Mouse (Mus musculus): Measurements from ENCODE around the gene Vsnl1.

Vsnl1 gene

GRCm38 (mm10) chr12:11436497-11437265, at the start of gene Vsnl1:
Gene Vsnl1 (minus strand): TSS chr12:11436613.
- no peak for DNase-seq (ENCODE audit: low read depth, low spot score)

DNA sequence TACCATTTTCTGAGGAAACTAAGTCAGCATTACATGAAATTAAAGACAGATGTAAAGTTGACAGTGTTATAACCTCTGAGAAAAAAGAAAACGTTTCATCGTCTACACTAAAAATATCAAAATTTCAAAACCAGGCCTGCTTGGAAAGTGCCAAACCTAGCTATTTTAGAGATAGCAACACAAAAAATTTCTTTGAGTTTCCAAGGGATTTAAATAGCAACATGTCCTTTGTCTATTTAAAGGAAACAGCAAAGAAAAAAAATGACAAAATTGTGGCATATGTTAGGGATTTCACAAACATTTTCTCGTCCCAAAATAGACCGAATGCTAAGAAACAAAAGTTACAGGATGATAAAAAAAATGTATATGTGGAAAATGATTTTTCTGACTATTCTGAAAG, 20.2 kb upstream of the Vsnl1 start:
- no peak for DNase-seq (ENCODE audit: low read depth, low spot score)

GRCm38 (mm10) chr12:11456213-11456612, 19.8 kb upstream of the Vsnl1 start:
- DNase-seq (ENCODE audit: low read depth, low spot score), result no peak

- DNase-seq (ENCODE audit: low read depth, low spot score), result no peak
These were observed 19.3 kb upstream of the Vsnl1 start, which contains the start of gene Rad51ap2 for GRCm38 (mm10) chr12:11455549-11456194. Gene Rad51ap2 (plus strand): TSS chr12:11456079.

- DNase-seq (ENCODE audit: low read depth, low spot score), result no peak
These were observed 17.7 kb upstream of the Vsnl1 start for GRCm38 (mm10) chr12:11454146-11454545.

- DNase-seq (ENCODE audit: low read depth, low spot score), result no peak
These were observed 1.6 kb upstream of the Vsnl1 start for GRCm38 (mm10) chr12:11437907-11438447.

DNA sequence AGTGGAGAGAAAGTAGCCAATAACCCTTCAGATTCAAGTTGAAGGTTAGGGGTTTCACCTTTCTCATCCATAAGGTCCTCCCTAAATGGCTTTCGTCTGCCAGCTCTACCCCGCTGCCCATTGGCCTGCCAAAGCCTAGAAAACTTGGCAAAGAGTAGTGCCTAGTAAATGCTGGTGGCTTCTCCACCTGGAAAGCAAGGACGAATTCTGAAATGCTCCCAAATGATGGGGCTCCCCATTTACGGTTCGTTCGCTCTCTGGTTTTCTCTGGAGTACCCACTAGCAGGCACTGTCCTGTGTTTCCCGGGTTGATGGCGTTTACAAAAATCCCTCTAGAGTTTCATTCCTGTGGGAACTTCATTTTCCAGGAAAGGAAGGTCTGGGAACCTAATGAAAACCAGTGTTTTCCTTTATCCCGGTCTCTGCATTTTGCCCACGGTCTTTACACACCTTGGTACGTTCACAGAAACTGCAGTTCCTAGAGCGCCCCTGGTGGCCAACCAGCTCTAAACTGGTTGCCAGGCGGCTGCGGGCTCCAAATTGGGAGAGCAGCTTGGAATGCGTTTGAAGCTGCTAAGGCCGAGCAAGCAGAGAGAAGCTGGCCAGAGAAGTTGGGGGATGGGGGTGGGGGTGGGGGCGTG, 973 bp upstream of the Vsnl1 start:
- DNase-seq (ENCODE audit: low read depth, low spot score), result no peak

DNA sequence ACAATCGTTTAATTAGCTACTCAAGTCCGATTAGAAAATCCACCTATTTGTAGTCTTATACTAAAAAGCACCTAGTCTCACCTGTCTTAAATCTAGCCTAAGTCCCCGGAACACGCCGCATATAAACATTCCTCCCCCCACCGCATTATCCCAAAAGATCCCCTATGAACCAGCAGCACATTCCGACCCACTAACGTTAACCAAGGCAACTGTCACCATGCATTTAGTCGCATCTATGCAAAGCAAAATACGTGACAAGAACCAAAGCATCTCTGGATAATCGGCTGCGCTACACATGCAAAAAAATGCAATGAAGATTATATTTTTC, 426 bp downstream of the Vsnl1 start:
- DNase-seq (ENCODE audit: low read depth, low spot score), result no peak

- no peak for DNase-seq (ENCODE audit: low read depth, low spot score)
These were observed 979 bp downstream of the Vsnl1 start for GRCm38 (mm10) chr12:11435246-11436022.

- DNase-seq (ENCODE audit: low read depth, low spot score), result no peak
These were observed 2.0 kb downstream of the Vsnl1 start for GRCm38 (mm10) chr12:11434446-11434845.

- DNase-seq (ENCODE audit: low read depth, low spot score), result no peak
These were observed 2.7 kb downstream of the Vsnl1 start for GRCm38 (mm10) chr12:11433716-11434115.

GRCm38 (mm10) chr12:11433126-11433525, 3.3 kb downstream of the Vsnl1 start:
- DNase-seq (ENCODE audit: low read depth, low spot score), result no peak

- no peak for DNase-seq (ENCODE audit: low read depth, low spot score)
These were observed 9.0 kb downstream of the Vsnl1 start for GRCm38 (mm10) chr12:11427396-11427795.

DNA sequence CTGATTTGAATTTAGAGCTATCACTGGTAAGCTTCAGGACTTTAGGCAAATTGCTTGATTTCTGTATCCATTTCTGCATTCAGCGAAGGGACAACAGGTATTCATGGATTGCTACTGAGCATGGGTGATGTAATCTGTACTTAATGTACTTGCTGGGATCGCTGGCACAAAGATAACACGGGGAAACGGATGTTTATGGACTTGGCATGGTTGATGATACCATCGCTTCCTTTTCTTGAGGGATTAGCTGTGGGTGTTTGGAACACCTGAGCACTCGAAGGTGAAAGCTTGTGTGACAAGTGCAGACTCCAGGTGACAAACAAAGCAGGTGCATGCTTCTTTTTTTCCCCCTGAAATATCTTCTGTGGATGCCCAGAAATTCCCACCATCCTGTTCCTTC, 18.3 kb downstream of the Vsnl1 start:
- no peak for DNase-seq (ENCODE audit: low read depth, low spot score)

GRCm38 (mm10) chr12:11407679-11408078, 28.7 kb downstream of the Vsnl1 start:
- DNase-seq (ENCODE audit: low read depth, low spot score), result no peak

DNA sequence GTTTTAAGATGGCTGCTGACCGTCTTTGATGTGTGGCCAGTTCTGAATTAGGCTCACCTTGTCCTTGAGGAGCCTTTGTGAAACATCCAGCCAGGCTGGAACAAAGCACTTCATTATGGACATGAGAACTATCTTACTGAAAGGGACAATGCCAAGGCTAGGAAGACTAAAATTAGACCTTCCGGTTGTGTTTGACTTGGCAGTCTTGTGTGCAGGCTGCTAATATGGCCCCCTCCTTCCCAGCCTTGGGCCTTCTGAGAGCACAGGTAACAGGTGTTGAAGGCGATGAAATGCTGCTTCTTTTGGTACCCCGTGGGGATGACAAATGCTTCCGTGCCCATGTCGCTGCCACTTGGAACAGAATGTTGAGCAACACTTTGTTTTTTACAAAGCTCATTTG, 37.6 kb downstream of the Vsnl1 start:
- no peak for DNase-seq (ENCODE audit: low read depth, low spot score)

DNA sequence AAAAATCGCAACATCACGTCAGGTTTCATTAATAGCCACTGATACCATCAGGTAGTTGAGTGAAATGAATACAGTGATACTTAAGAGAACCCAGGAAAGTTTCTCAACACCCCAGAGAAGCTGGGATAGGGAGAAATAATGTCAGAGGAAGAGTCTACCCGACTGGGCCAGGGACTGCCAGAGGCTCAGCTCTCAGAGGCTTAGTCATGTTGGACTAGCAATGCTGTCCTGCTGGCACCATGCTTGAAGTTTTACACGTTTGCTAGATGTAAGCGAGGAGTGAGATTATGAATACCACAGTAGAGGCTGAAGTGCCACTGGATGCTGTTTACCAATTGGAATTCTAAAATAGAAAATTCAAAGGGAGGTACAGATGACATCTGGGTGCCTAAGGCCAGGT, 39.4 kb downstream of the Vsnl1 start:
- DNase-seq (ENCODE audit: low read depth, low spot score), result no peak

- DNase-seq (ENCODE audit: low read depth, low spot score), result no peak
These were observed 40.9 kb downstream of the Vsnl1 start for GRCm38 (mm10) chr12:11395470-11395869.

DNA sequence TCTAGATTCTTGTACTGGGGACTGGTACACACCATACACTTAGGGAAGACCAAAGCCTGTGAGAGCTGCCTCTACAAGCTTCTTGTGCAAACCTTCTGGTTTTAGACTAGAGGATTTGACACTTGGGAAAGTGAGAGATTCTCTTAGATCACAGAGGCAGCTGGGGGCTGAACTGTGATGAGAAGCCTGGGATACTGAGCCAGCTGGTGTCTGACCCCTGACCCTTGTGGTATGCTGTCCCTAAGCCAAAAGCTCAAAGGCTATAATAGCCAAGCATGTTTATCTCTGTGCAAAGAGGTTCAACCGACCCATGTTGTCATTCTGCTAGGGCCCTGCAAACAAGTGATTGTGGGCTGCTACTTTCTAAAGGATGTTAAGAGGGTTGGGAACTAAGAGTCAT, 43.9 kb downstream of the Vsnl1 start:
- DNase-seq (ENCODE audit: low read depth, low spot score), result peak; percentile 60

DNA sequence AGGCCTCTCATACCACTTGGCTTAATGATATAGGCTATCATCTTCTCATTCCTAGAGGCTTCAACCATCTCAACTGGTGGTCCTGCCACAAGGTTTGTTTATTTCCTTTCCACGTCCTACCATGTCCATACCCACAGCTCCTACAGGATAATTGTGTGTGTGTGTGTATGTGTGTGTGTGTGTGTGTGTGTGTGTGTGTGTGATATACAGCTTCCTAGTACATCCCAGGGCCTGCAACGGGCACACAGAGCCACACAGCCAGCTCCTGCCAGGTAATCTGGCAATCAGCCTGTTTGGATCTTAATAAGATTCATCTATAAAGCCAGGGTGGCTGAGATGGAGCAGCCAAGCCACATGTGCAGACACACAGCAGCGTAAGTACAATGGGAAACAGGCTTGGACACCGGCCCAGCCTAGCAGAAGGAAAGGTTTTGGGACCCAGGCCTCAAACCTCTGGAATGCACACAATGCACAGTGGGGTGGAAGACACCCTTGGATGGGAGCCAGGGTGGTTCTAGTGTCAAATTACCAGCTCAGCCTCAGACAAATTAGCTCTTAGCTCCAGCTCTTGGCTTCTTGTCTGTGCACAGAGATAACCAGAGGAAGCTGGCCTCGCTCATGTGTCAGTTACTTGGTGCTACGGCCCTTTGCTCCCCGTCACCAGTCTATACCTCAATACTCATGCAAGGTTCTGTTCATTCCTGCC, 45.0 kb downstream of the Vsnl1 start:
- DNase-seq (ENCODE audit: low read depth, low spot score), result peak; percentile 97

DNA sequence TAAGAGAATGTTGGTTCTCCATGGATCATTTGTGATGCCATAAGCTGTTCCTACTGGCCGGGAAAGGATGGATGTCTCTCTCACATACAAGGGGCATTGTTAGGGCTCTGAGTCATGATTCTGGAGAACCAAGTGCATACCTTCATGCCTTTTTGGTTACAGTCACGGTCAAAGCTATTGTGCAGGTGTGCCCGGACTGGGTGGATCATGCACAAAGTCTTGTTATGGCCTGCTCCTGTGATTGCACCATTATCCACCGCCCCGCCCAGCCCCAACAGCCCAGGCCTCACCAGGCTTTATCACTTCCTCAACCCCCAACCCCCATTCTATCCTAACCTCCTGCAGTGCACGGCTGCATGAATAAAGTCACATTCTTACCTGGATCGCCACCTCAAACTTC, 47.3 kb downstream of the Vsnl1 start:
- DNase-seq (ENCODE audit: low read depth, low spot score), result peak; percentile 31
